Mouse (Mus musculus): ENCODE data around the gene Zg16.
A peak's percentile ranks its signal among the peaks of the same experiment; 100 is the strongest.

The Zg16 gene

GRCm38 (mm10) chr7:127020901-127021562, 66.1 kb downstream of the Zg16 start, which contains the start of the genes Gm42742 and Prrt2:
Gene Gm42742, minus strand, starts transcription at chr7:127021097.
Gene Prrt2, minus strand, starts transcription at chr7:127021211.
- peak; percentile 46 for DNase-seq (ENCODE audit: low spot score)

GRCm38 (mm10) chr7:127020491-127020890, 66.6 kb downstream of the Zg16 start:
- no peak for DNase-seq (ENCODE audit: low spot score)

GRCm38 (mm10) chr7:127020031-127020430, 67.1 kb downstream of the Zg16 start:
- DNase-seq (ENCODE audit: low spot score): no peak

GRCm38 (mm10) chr7:127019306-127019960, 67.7 kb downstream of the Zg16 start:
- DNase-seq (ENCODE audit: low spot score): no peak

GRCm38 (mm10) chr7:127018416-127019305, 68.5 kb downstream of the Zg16 start:
- no peak for DNase-seq (ENCODE audit: low spot score)

- DNase-seq (ENCODE audit: low spot score): no peak
Measured at GRCm38 (mm10) chr7:127017950-127018345, 69.2 kb downstream of the Zg16 start.

- peak; percentile 99 for DNase-seq (ENCODE audit: low spot score)
Measured at GRCm38 (mm10) chr7:127016971-127017949, 69.9 kb downstream of the Zg16 start, which contains the start of gene Pagr1a. Gene Pagr1a, minus strand, starts transcription at chr7:127017352.

GRCm38 (mm10) chr7:127016486-127016938, 70.6 kb downstream of the Zg16 start:
- DNase-seq (ENCODE audit: low spot score): no peak

- DNase-seq (ENCODE audit: low spot score): no peak
Measured at GRCm38 (mm10) chr7:127016481-127016485, 70.8 kb downstream of the Zg16 start, which contains the start of gene Pagr1b. Gene Pagr1b, minus strand, starts transcription at chr7:127016484.

- peak; percentile 66 for DNase-seq (ENCODE audit: low spot score)
Measured at GRCm38 (mm10) chr7:127016081-127016480, 71.0 kb downstream of the Zg16 start.

- peak; percentile 51 for DNase-seq (ENCODE audit: low spot score)
Measured at GRCm38 (mm10) chr7:127014993-127015392, 72.1 kb downstream of the Zg16 start.

GRCm38 (mm10) chr7:127014320-127014719, 72.8 kb downstream of the Zg16 start, which contains the start of gene Mvp:
Gene Mvp, minus strand, starts transcription at chr7:127014621.
- DNase-seq (ENCODE audit: low spot score): peak; percentile 67

GRCm38 (mm10) chr7:127013385-127013784, 73.7 kb downstream of the Zg16 start:
- DNase-seq (ENCODE audit: low spot score): no peak

GRCm38 (mm10) chr7:127012845-127013244, 74.3 kb downstream of the Zg16 start:
- no peak for DNase-seq (ENCODE audit: low spot score)

GRCm38 (mm10) chr7:127012374-127012773, 74.8 kb downstream of the Zg16 start:
- DNase-seq (ENCODE audit: low spot score): no peak

- DNase-seq (ENCODE audit: low spot score): no peak
Measured at GRCm38 (mm10) chr7:127011717-127012116, 75.4 kb downstream of the Zg16 start.

GRCm38 (mm10) chr7:127011051-127011450, 76.1 kb downstream of the Zg16 start:
- no peak for DNase-seq (ENCODE audit: low spot score)

- DNase-seq (ENCODE audit: low spot score): no peak
Measured at GRCm38 (mm10) chr7:127009307-127010085, 77.6 kb downstream of the Zg16 start.

- DNase-seq (ENCODE audit: low spot score): peak; percentile 69
Measured at GRCm38 (mm10) chr7:127008239-127009019, 78.7 kb downstream of the Zg16 start.

Data from MN1 (cell line).